Mouse (Mus musculus) MEL (cell line): ENCODE data around the gene Camk1d. TPM values are rescaled to one million over a fixed set of nuclear protein-coding genes. Genes with fewer than 3 reads are reported as not detected.

ENCODE experiments used
- DNase-seq: peaks from one replicate; pipeline ENCODE4 v3.0.0; 2011; ENCODE audit warnings: low read depth, low spot score
- H3K27ac ChIP-seq: 2 replicates; pipeline ENCODE4 v1.5.1; 2012; ENCODE audit warnings: low read depth, mild to moderate bottlenecking, control low read depth, low read length, moderate library complexity; ENCODE audit not compliant: control insufficient read depth
- H3K27me3 ChIP-seq, 2 experiments: fragments of 150-350 bp in 1 of 2; sonication (generic) in 1 of 2; 2 replicates each; pipeline ENCODE4 v1.6.1; 2012; ENCODE audit warnings: low read length in 2 of 2, mild to moderate bottlenecking in 2 of 2, improper control_type of control experiment in 1 of 2, moderate library complexity in 1 of 2; ENCODE audit not compliant: insufficient read depth in 2 of 2, control insufficient read depth in 1 of 2
- H3K36me3 ChIP-seq, 2 experiments: 2 replicates each; pipeline ENCODE4 v1.6.1; 2012 to 2014; ENCODE audit warnings: low read length in 2 of 2, improper control_type of control experiment in 1 of 2, inconsistent platforms in 1 of 2, mild to moderate bottlenecking in 1 of 2; ENCODE audit not compliant: insufficient read depth in 2 of 2, control insufficient read depth in 1 of 2
- H3K4me1 ChIP-seq, 2 experiments: fragments of 150-350 bp in 1 of 2; sonication (generic) in 1 of 2; 2 replicates each; pipeline ENCODE4 v1.6.1; 2012; ENCODE audit warnings: low read length in 2 of 2, improper control_type of control experiment in 1 of 2, mild to moderate bottlenecking in 1 of 2; ENCODE audit not compliant: insufficient read depth in 2 of 2, control insufficient read depth in 1 of 2
- H3K4me3 ChIP-seq, 2 experiments: fragments of 150-350 bp in 1 of 2; sonication (generic) in 1 of 2; 2 replicates each; pipeline ENCODE4 v1.5.1; 2012; ENCODE audit warnings: low read depth in 2 of 2, low read length in 2 of 2, mild to moderate bottlenecking in 2 of 2, moderate library complexity in 2 of 2, control low read depth in 1 of 2, improper control_type of control experiment in 1 of 2; ENCODE audit not compliant: control insufficient read depth in 1 of 2, insufficient read depth in 1 of 2
- H3K79me2 ChIP-seq: 2 replicates; pipeline ENCODE4 v1.6.1; 2012; ENCODE audit warnings: mild to moderate bottlenecking, low read length, moderate library complexity; ENCODE audit not compliant: control insufficient read depth, poor library complexity, insufficient read depth
- H3K9ac ChIP-seq: 2 replicates; pipeline ENCODE4 v1.6.1; 2012; ENCODE audit warnings: low read depth, mild to moderate bottlenecking, control low read depth, low read length, moderate library complexity; ENCODE audit not compliant: control insufficient read depth, poor library complexity, severe bottlenecking
- H3K9me3 ChIP-seq: fragments of 150-350 bp; sonication (generic); replicated peaks from 2 replicates; pipeline ENCODE4 v1.6.1; 2012; ENCODE audit warnings: mild to moderate bottlenecking, low read length, improper control_type of control experiment, moderate library complexity; ENCODE audit not compliant: insufficient read depth
- BHLHE40 ChIP-seq: IDR thresholded peaks from 2 replicates; pipeline ENCODE4 v1.6.1; 2012; ENCODE audit warnings: low read depth, mild to moderate bottlenecking, inconsistent platforms, low read length, improper control_type of control experiment, borderline replicate concordance
- CHD1 ChIP-seq: IDR thresholded peaks from 2 replicates; pipeline ENCODE4 v1.6.1; 2012; ENCODE audit warnings: low read depth, mild to moderate bottlenecking, inconsistent platforms, low read length, improper control_type of control experiment
- EP300 ChIP-seq, 2 experiments: IDR thresholded peaks; 2 replicates each; pipeline ENCODE4 v1.6.1; 2011; ENCODE audit warnings: improper control_type of control experiment in 2 of 2, low read length in 2 of 2, low read depth in 1 of 2, mild to moderate bottlenecking in 1 of 2
- ETS1 ChIP-seq: IDR thresholded peaks from 2 replicates; pipeline ENCODE4 v1.6.1; 2012; ENCODE audit warnings: low read depth, mild to moderate bottlenecking, inconsistent platforms, low read length, improper control_type of control experiment, moderate library complexity
- GABPA ChIP-seq: IDR thresholded peaks from 2 replicates; pipeline ENCODE4 v1.6.1; 2012; ENCODE audit warnings: low read depth, mild to moderate bottlenecking, inconsistent platforms, low read length, improper control_type of control experiment, moderate library complexity
- GATA1 ChIP-seq: IDR thresholded peaks from 2 replicates; pipeline ENCODE4 v1.6.1; 2011; ENCODE audit warnings: low read depth, low read length, improper control_type of control experiment
- HCFC1 ChIP-seq: IDR thresholded peaks from 2 replicates; pipeline ENCODE4 v1.6.1; 2012; ENCODE audit warnings: low read depth, mild to moderate bottlenecking, inconsistent platforms, low read length, improper control_type of control experiment, moderate library complexity
- KAT2A ChIP-seq: conservative IDR thresholded peaks from 2 replicates; pipeline ENCODE4 v1.6.1; 2012; ENCODE audit warnings: low read depth, low read length, improper control_type of control experiment, inconsistent platforms
- MAFK ChIP-seq: IDR thresholded peaks from 2 replicates; pipeline ENCODE4 v1.6.1; 2011; ENCODE audit warnings: low read depth, mild to moderate bottlenecking, low read length, improper control_type of control experiment, borderline replicate concordance
- MAX ChIP-seq: IDR thresholded peaks from 2 replicates; pipeline ENCODE4 v1.6.1; 2011; ENCODE audit warnings: low read length, improper control_type of control experiment
- MAZ ChIP-seq: IDR thresholded peaks from 2 replicates; pipeline ENCODE4 v1.6.1; 2012; ENCODE audit warnings: low read depth, mild to moderate bottlenecking, inconsistent platforms, low read length, improper control_type of control experiment
- MEF2A ChIP-seq: IDR thresholded peaks from 2 replicates; pipeline ENCODE4 v1.6.1; 2014; ENCODE audit warnings: low read depth, mild to moderate bottlenecking, inconsistent platforms, low read length, improper control_type of control experiment; ENCODE audit not compliant: poor library complexity, insufficient replicate concordance, severe bottlenecking; ENCODE audit errors: extremely low read depth
- MXI1 ChIP-seq: IDR thresholded peaks from 2 replicates; pipeline ENCODE4 v1.6.1; 2011; ENCODE audit warnings: mild to moderate bottlenecking, low read depth, low read length, improper control_type of control experiment
- MYC ChIP-seq: IDR thresholded peaks from 2 replicates; pipeline ENCODE4 v1.6.1; 2011; ENCODE audit warnings: low read depth, mild to moderate bottlenecking, low read length, improper control_type of control experiment, moderate library complexity
- NRF1 ChIP-seq: IDR thresholded peaks from 2 replicates; pipeline ENCODE4 v1.6.1; 2014; ENCODE audit warnings: low read depth, mild to moderate bottlenecking, inconsistent platforms, low read length, improper control_type of control experiment, moderate library complexity; ENCODE audit not compliant: poor library complexity, insufficient read depth, severe bottlenecking
- POLR2AphosphoS2 ChIP-seq: IDR thresholded peaks from 2 replicates; pipeline ENCODE4 v1.6.1; 2011; ENCODE audit warnings: low read length, improper control_type of control experiment
- RAD21 ChIP-seq: IDR thresholded peaks from 2 replicates; pipeline ENCODE4 v1.6.1; 2011; ENCODE audit warnings: mild to moderate bottlenecking, low read depth, low read length, improper control_type of control experiment
- RCOR1 ChIP-seq: IDR thresholded peaks from 2 replicates; pipeline ENCODE4 v1.6.1; 2012; ENCODE audit warnings: low read depth, mild to moderate bottlenecking, inconsistent platforms, low read length, improper control_type of control experiment
- SIN3A ChIP-seq: IDR thresholded peaks from 2 replicates; pipeline ENCODE4 v1.6.1; 2012; ENCODE audit warnings: low read length, improper control_type of control experiment, inconsistent platforms
- SMC3 ChIP-seq: IDR thresholded peaks from 2 replicates; pipeline ENCODE4 v1.6.1; 2011; ENCODE audit warnings: low read depth, low read length, improper control_type of control experiment
- TAL1 ChIP-seq: IDR thresholded peaks from 2 replicates; pipeline ENCODE4 v1.6.1; 2012; ENCODE audit warnings: mild to moderate bottlenecking, inconsistent platforms, low read length, moderate library complexity, mixed read lengths
- TBP ChIP-seq: IDR thresholded peaks from 2 replicates; pipeline ENCODE4 v1.8.0; 2011; ENCODE audit warnings: low read depth, low read length, improper control_type of control experiment
- TCF12 ChIP-seq: IDR thresholded peaks from 2 replicates; pipeline ENCODE4 v1.6.1; 2014; ENCODE audit warnings: low read depth, mild to moderate bottlenecking, inconsistent platforms, low read length, improper control_type of control experiment, moderate library complexity
- UBTF ChIP-seq: IDR thresholded peaks from 2 replicates; pipeline ENCODE4 v1.6.1; 2012; ENCODE audit warnings: low read depth, mild to moderate bottlenecking, inconsistent platforms, low read length, improper control_type of control experiment, moderate library complexity, borderline replicate concordance; ENCODE audit not compliant: insufficient read depth
- USF1 ChIP-seq: IDR thresholded peaks from 2 replicates; pipeline ENCODE4 v1.6.1; 2014; ENCODE audit warnings: low read depth, mild to moderate bottlenecking, inconsistent platforms, low read length, improper control_type of control experiment, moderate library complexity
- USF2 ChIP-seq, 2 experiments: IDR thresholded peaks; 2 replicates each; pipeline ENCODE4 v1.6.1; 2011 to 2012; ENCODE audit warnings: improper control_type of control experiment in 2 of 2, low read length in 2 of 2, borderline replicate concordance in 1 of 2, inconsistent platforms in 1 of 2, low read depth in 1 of 2, mild to moderate bottlenecking in 1 of 2; ENCODE audit not compliant: insufficient read depth in 1 of 2
- ZMIZ1 ChIP-seq: IDR thresholded peaks from 2 replicates; pipeline ENCODE4 v1.6.1; 2012; ENCODE audit warnings: low read depth, mild to moderate bottlenecking, inconsistent platforms, low read length, improper control_type of control experiment, moderate library complexity
- ZNF384 ChIP-seq: IDR thresholded peaks from 2 replicates; pipeline ENCODE4 v1.6.1; 2012; ENCODE audit warnings: low read depth, mild to moderate bottlenecking, inconsistent platforms, low read length, improper control_type of control experiment
- polyA plus RNA-seq, 2 experiments: library from polyadenylated mRNA; stranded (reverse) in 1 of 2; unstranded in 1 of 2; fragments of >175 nt in 1 of 2; fragments of >200 nt in 1 of 2; gene quantifications; 2 replicates each; pipeline versions ENCODE4 v1.2.1 to v1.2.4; 2012; ENCODE audit warnings: low replicate concordance in 2 of 2, low read depth in 1 of 2; ENCODE audit not compliant: insufficient read length in 2 of 2, insufficient read depth in 1 of 2, missing spikeins in 1 of 2
- total RNA-seq: library from RNA; depleted of rRNA; stranded (reverse); fragments of 300-350 nt; gene quantifications from 2 replicates; pipeline ENCODE4 v1.2.3, GENCODE M21; 2012

The Camk1d gene
- total and polyA plus RNA-seq, 3 experiments = 2.9 to 4.4 TPM; not detected in 1

DNA sequence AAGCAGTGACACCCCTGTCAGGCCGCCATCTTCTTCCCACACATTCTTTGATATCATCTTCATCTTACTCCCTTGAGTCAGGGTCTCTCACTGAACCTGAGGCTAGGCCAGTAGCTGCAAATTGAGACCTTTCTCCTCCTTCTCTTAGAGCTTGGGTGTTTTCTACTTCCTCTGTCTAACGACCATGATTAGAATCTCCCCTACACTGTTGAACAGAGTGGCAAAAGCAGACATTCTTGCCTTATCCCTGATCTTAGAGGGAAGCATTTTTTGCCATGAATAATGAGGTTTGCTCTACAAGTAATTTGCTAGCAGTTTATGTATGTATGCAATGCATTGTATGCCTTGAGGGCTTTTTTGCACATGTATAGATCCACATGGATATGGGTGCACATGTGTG, 35.3 kb downstream of the Camk1d start (continued):
- TF ChIP-seq HCFC1 = no peak
- no peak for TF ChIP-seq KAT2A
- no peak for TF ChIP-seq TBP
- 0 out of 2 replicates have a peak, but pooled peaks have one; percentile 28 for TF ChIP-seq ETS1
- TF ChIP-seq MYC = no peak
- no peak for TF ChIP-seq ZMIZ1
- TF ChIP-seq GABPA = no peak

- peaks cover 0 to 47% of the 10 kb centered on the region in 2 experiments; a peak in 2 of 4 replicates for H3K36me3 ChIP-seq
- H3K9ac ChIP-seq = no peak overlapping the region
Measured at GRCm38 (mm10) chr2:5677472-5677871, 36.8 kb downstream of the Camk1d start.

DNA sequence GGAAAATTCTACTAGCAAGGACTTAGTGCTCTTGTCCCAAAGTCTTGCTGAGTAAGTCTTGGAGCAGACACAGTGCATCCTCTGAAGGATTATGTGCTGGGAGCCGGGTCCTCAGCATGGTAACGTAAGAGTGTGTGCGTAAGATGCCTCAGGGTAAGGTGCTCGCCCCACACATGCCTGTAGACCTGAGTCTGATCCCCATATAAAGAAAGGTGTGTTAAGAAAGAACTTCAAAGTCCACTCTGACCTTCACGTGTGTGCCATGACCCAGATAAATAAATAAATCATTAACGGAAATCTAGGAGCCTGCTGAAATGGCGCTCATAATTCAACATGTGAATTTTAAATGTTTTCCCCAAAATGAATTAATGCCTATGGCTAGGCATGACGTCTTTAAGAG, 37.5 kb downstream of the Camk1d start:
- Histone ChIP-seq H3K36me3 (peaks cover 0 to 41% of the 10 kb centered on the region in 2 experiments; a peak in 2 of 4 replicates), H3K9me3 (no peaks in the 10 kb centered on the region)

More at GRCm38 (mm10) chr2:5677472-5677871, 36.8 kb downstream of the Camk1d start:
- H3K4me3 ChIP-seq = no peak overlapping the region
- H3K9me3 ChIP-seq = no peaks in the 10 kb centered on the region
- peak; percentile 76 for DNase-seq
- no peaks in the 10 kb centered on the region for H3K27me3 ChIP-seq
- no peak overlapping the region for H3K27ac ChIP-seq
- TF ChIP-seq SMC3 (no peak), MAFK (peak; percentile 42; the same call in 1 of the 2 replicates), NRF1 (no peak), TAL1 (peak; percentile 83), BHLHE40 (peak; percentile 48; the same call in 1 of the 2 replicates), MAX (peak; percentile 32; the same call in 1 of the 2 replicates), MAZ (no peak), TCF12 (peak; percentile 90), RCOR1 (peak; percentile 99), EP300 (IDR thresholded peaks at IDR 0.05; ENCODE audit: low read depth in 1 of 2, low read length in 2 of 2) (peak; percentile 76 to 89), GATA1 (peak; percentile 92), ETS1 (peak; percentile 48; the same call in 1 of the 2 replicates)
- TF ChIP-seq, all 39 proteins: peak for 9
- no peaks in the 10 kb centered on the region for H3K79me2 ChIP-seq
- peaks cover 26 to 53% of the 10 kb centered on the region in 2 experiments for H3K4me1 ChIP-seq

More for the DNA sequence above, 37.5 kb downstream of the Camk1d start:
- DNase-seq = no peak
- Histone ChIP-seq H3K4me3 (no peak overlapping the region), H3K4me1 (peaks cover 24 to 48% of the 10 kb centered on the region in 2 experiments)
- no peak for TF ChIP-seq RAD21
- no peak for TF ChIP-seq USF2 (IDR thresholded peaks at IDR 0.05; ENCODE audit: borderline replicate concordance in 1 of 2, insufficient read depth in 1 of 2, low read depth in 1 of 2, low read length in 2 of 2)
- no peak for TF ChIP-seq MXI1
- no peak for TF ChIP-seq POLR2AphosphoS2
- TF ChIP-seq MAFK = no peak
- TF ChIP-seq MEF2A = no peak
- no peak for TF ChIP-seq HCFC1
- TF ChIP-seq BHLHE40 = no peak
- no peak for TF ChIP-seq ZNF384
- TF ChIP-seq TCF12 = no peak
- TF ChIP-seq ZMIZ1 = no peak
- TF ChIP-seq KAT2A = no peak
- no peak for TF ChIP-seq CHD1
- no peak for TF ChIP-seq TAL1
- no peak for TF ChIP-seq SIN3A
- no peak for TF ChIP-seq UBTF
- TF ChIP-seq USF1 = no peak
- no peak for TF ChIP-seq GATA1
- TF ChIP-seq, all 39 proteins: peak for 0
- H3K27me3 ChIP-seq = no peaks in the 10 kb centered on the region
- no peaks in the 10 kb centered on the region for H3K79me2 ChIP-seq
- H3K27ac ChIP-seq = no peak overlapping the region
- H3K9ac ChIP-seq = no peak overlapping the region
